Mouse (Mus musculus): ENCODE measurements around the gene Pnpla3.

DNA sequence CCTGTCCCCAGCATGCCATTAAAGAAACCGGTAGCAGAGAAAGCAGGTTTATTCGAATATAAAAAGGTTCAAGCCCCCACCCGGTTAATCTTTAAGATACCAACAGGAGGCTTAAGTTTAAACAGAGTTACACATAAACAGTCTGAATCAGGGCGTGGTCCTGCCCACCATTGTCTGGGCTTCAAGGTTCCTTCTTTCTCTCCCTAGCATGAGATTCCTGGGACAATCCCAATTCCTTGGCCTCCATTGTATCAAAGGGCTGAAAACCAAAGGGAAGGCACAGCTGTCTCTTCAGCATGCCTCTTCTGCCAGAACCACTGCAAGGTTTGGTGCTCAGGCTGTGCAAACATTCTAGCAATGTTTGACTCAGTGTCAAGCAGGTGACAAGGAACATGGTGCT, 18.6 kb downstream of the Pnpla3 start:
- no peak for TF ChIP-seq USF1 (IDR thresholded peaks at IDR 0.05; ENCODE audit: low read depth)
- no peak for TF ChIP-seq TCF12 (IDR thresholded peaks at IDR 0.05; ENCODE audit: insufficient read depth, poor library complexity, severe bottlenecking)
- TF ChIP-seq POLR2A (IDR thresholded peaks at IDR 0.05; ENCODE audit: insufficient read length, low read depth): no peak
- TF ChIP-seq MYOG (IDR thresholded peaks at IDR 0.05; ENCODE audit: control insufficient read depth in 1 of 3, insufficient read depth in 1 of 3, insufficient read length in 2 of 3, low read depth in 2 of 3): peak in 1 of 3 experiments; percentile 25
- no peak for TF ChIP-seq TCF3 (IDR thresholded peaks at IDR 0.05; ENCODE audit: insufficient read length, low read depth)
- TF ChIP-seq POLR2AphosphoS2 (IDR thresholded peaks at IDR 0.05; ENCODE audit: insufficient read length, low read depth): no peak
- TF ChIP-seq MYOD1 (IDR thresholded peaks at IDR 0.05; ENCODE audit: control insufficient read depth in 1 of 3, insufficient read length in 2 of 3, low read depth in 2 of 3): no peak
- TF ChIP-seq SRF (IDR thresholded peaks at IDR 0.05; ENCODE audit: control insufficient read depth, insufficient read length, low read depth): no peak
